Mouse (Mus musculus) urinary bladder, postnatal 25 days (tissue): ENCODE data around the gene Sds.

Source experiments
- DNase-seq: peaks from one replicate; pipeline ENCODE4 v3.0.0; 2022; ENCODE audit warnings: low spot score

The Sds gene

GRCm38 (mm10) chr5:120440733-120441132 is 35.6 kb upstream of the Sds start:
- peak; percentile 93 for DNase-seq

- no peak for DNase-seq
Observed at GRCm38 (mm10) chr5:120447305-120447704, 29.0 kb upstream of the Sds start.

- no peak for DNase-seq
Observed at GRCm38 (mm10) chr5:120454756-120455337, 21.5 kb upstream of the Sds start.

DNA sequence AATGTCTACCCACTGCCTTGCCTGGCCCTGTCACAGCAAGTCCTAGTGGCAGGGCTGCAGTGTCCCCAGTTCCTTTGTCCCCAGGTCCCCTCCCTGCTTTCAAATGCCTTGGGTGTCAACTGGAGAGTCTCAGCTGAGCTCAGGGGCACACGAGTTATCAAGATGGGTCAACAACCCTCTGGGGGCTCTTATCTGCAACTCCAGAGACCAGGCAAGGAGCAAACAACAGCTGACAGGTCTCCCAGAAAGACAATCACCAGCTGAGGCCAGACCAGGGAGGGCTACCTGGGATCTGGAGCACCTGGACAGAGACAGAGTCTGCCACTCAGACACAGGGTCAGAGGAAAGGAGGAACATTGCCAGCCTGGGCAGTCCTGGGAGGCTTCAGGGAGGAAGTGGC is 20.1 kb upstream of the Sds start:
- no peak for DNase-seq

DNA sequence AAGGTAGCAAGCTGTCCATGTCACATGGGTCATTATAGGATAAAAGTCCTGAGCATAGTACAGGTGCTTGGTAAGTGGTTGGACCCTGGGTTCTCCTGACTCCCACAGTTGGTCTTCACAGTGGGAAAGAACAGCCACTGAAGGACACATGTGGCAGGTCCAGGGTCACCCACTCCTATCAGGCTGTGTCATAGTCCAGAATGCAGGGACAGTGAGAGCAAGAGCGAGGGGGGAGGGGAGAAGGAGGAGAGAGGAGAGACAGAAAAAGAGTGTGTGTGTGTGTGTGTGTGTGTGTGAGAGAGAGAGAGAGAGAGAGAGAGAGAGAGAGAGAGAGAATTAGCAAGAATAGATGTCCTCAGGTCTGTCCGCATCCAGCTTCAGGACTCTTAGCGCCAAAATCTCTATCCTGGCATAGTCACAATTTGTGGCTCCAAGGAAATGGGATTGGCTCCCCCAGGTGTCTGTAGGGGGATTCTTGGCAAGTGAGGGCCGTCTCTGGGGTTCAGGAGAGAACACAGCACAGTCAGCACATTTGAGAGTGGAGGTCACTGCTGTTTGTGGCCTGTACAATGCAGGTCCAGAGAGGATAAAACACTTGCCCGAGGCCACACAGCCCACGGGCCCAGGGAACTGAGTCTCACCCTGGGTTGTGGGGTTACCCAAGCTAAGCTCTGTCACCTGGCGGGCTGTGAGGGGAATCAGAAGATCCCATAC is 19.3 kb upstream of the Sds start:
- DNase-seq = no peak

- peak; percentile 29 for DNase-seq
Observed at GRCm38 (mm10) chr5:120457628-120458027, 18.7 kb upstream of the Sds start.

- no peak for DNase-seq
Observed at GRCm38 (mm10) chr5:120459133-120459532, 17.2 kb upstream of the Sds start.

DNA sequence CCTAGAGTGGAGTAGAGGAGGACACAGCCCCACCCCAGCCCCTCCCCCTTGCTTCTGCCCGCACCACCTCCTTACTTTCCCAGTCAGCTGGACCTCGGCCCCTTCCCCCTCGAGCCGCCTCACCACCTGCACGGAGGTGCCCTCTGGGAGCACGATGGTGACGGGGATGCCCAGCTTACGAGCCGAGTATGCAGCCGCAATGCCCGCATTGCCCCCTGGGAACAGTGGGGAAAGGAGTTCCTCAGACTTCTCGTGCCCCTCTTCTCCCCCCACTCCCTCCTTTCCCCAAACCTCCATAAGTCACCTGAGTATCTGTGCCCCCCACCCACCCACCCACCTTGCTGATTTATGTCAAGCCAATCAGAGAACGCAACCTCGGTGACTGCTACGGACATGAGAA is 14.4 kb upstream of the Sds start:
- no peak for DNase-seq

DNA sequence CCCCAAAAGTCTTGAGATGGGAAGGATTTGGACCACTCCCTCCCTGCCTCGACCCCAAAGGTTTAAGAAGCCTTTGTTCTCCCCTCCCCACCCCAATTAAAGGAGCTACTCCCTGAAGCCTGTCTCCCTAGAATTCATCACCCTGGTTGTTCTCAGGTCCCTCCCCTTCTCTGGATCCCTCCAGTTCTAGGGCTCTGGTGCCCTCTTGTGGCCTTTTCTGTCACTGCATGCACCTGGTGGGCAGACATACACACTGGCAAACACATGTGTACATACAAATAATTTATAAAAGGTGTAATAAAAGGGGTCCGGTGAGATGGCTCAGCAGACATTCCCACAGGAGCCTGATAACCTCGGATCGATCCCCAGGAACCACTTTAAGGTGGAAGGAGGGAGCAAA is 12.0 kb upstream of the Sds start:
- no peak for DNase-seq

- DNase-seq = peak; percentile 23
Observed at GRCm38 (mm10) chr5:120465062-120465461, 11.3 kb upstream of the Sds start.

GRCm38 (mm10) chr5:120465860-120466259 is 10.5 kb upstream of the Sds start:
- DNase-seq = peak; percentile 36

- DNase-seq = no peak
Observed at GRCm38 (mm10) chr5:120467026-120467425, 9.3 kb upstream of the Sds start.

- no peak for DNase-seq
Observed at GRCm38 (mm10) chr5:120468336-120468735, 8.0 kb upstream of the Sds start.

- no peak for DNase-seq
Observed at GRCm38 (mm10) chr5:120468830-120469229, 7.5 kb upstream of the Sds start.

DNA sequence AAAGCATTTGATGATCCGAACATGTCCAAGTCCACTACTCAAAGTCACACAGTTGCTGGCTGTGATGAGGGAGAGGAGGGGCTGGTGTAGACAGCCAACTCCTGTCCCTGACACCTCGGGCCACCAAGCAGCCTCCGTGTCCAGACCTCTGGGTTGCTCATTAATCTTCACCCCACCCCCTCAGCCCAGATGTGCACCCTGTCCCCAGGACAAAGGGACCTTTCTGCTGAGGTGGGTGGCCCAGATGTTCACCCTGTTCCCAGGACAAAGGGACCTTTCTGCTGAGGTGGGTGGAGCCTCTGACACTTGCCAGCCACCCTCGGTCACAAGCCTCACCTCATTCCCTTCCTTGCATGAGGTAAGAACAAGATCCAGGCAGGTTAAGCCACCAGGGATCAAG is 4.8 kb upstream of the Sds start:
- DNase-seq = no peak

DNA sequence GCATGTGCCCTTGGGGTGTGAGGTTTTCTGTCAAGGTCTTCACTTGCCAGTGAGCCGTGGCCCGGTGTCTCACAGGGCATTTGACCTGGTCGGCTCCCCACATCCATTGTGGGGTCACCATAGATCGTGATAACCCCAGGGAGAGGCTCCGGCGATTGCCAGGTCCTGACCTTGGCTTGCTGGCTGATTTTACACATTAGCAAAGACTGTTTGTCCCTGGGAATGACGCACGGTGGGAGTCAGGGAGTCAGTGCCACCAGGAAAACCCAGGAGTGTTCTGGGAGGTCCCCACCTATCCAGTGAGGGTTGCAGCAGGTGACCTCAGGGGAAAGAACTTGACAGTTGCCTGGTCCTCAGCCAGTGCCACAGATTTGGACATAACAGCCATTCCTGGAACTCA is 3.6 kb upstream of the Sds start, which contains the start of gene Sdsl:
Gene Sdsl, minus strand, starts transcription at position 41 of the 400 bp plus-strand sequence.
- no peak for DNase-seq

DNA sequence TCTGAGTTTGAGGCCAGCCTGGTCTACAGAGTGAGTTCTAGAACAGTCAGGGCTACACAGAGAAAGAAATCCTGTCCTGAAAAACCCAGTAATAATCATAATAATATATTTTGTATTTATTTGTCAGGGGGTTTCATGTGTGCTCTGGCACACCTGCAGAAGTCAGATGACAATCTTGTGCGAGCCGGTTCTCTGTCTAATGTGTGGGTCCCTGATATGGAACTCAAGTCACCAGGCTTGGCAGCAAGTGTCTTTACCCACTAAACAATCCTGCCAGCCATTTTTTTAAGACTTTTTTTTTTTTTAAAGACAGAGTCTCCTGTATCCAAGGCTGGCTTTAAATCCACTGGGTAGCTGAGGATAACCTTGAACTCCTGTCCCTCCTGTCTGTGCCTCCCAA is 3.0 kb upstream of the Sds start:
- DNase-seq = no peak

- DNase-seq = no peak
Observed at GRCm38 (mm10) chr5:120475861-120476260, 465 bp upstream of the Sds start.

DNA sequence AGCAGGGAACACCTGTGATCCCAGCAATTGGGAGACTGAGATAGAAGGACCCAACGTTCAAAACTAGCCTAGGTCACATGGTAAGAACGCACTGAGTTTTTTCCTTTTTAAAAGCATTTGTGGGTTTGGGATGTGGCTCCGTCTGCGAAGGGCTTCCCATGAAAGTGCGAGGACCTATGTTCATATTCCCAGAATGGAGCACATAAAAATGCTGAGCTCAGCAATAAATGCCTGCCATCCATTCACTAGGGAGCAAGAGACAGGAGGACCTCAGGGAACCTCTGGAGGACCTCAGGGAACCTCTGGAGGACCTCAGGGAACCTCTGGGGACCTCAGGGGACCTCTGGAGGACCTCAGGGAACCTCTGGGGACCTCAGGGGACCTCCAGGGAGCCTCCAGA is 1.7 kb downstream of the Sds start:
- no peak for DNase-seq

DNA sequence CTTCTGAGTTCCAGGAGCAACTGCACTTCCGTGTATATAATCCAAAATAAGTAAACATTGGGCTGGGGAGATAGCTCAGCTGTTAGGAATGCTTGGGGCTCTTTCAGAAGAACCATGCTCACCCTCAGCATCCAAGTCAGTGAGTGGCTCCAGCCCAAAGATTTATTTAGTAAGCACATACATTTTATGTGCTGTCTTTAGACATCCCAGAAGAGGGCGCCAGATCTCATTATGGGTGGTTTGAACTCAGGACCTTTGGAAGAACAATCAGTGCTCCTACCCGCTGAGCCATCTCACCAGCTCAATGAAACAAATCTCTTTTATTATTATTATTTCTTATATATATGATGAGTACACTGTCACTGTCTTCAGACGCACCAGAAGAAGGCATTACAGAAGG is 3.2 kb downstream of the Sds start:
- DNase-seq = no peak

DNA sequence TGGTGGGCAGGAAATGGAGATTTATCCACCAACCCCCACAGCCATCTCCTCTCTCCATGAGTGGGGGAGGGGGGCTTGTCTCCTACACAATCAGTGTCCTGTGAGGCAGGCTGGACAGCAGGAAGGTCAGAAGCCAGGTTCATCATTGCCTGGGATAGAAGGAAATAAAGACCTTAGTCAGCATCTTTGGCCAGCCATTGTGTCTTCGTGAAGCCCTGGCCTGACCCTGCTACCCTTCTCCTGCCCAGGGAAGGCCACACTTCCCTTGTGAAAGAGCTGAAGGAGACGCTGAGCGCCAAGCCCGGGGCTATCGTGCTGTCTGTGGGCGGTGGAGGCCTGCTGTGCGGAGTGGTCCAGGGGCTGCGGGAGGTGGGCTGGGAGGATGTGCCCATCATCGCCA is 4.9 kb downstream of the Sds start:
- no peak for DNase-seq

DNA sequence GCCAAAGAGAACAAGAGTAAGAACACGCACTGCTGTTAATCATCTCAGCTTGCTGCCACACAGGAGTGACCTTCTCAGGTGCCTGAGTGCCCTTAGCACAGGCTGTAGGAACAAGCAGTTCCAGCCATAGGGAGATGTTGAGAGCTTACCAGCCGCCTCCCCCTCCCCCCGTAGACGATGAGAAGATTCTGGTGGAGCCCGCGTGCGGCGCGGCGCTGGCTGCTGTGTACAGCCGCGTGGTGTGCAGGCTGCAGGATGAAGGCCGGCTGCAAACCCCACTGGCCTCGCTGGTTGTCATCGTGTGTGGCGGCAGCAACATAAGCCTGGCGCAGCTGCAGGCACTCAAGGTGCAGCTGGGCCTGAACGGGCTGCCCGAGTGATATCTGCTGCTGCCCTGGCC is 7.1 kb downstream of the Sds start:
- DNase-seq = no peak

GRCm38 (mm10) chr5:120487844-120488243 is 11.5 kb downstream of the Sds start:
- no peak for DNase-seq

- no peak for DNase-seq
Observed at GRCm38 (mm10) chr5:120490679-120491192, 14.4 kb downstream of the Sds start.
